Mouse (Mus musculus) heart, postnatal 4 days (tissue): ENCODE data around the gene Mrpl47. TPM values are rescaled to one million over a fixed set of nuclear protein-coding genes. Genes with fewer than 3 reads are reported as not detected.
"Not testable (repeated sequence)": the region's sequence is repeated elsewhere in the genome, so short reads cannot be mapped to it uniquely, and the experiment has no call there.

Experiments
- DNase-seq: peaks from one replicate; pipeline ENCODE4 v3.0.0; 2021
- total RNA-seq, 2 experiments: library from RNA; stranded (reverse); gene quantifications; 2 replicates each; pipeline ENCODE4 v1.2.3; 2021

Gene Mrpl47
- total RNA-seq, 2 experiments from 2014 or later = 36.9 to 45.3 TPM

GRCm38 (mm10) chr3:32705647-32706348, 31.6 kb downstream of the Mrpl47 start, which contains the start of gene Actl6a:
Gene Actl6a, plus strand, starts transcription at chr3:32706298.
- DNase-seq = not testable (repeated sequence)

- not testable (repeated sequence) for DNase-seq
Observed at GRCm38 (mm10) chr3:32704632-32705031, 32.8 kb downstream of the Mrpl47 start.

DNA sequence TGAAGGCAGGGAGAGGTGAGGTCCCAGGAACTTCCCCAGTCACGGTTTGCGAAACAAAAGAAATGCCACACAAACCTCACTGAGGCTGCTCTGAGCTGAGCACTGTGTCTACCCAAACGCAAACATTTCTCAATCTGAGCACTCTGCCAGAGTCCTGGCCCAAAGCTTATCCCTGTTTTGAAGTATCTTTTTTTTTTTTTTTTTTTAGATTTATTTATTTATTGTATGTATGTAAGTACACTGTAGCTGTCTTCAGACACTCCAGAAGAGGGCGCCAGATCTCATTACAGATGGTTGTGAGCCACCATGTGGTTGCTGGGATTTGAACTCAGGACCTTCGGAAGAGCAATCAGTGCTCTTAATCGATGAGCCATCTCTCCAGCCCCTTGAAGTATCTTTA, 33.4 kb downstream of the Mrpl47 start:
- DNase-seq = not testable (repeated sequence)

DNA sequence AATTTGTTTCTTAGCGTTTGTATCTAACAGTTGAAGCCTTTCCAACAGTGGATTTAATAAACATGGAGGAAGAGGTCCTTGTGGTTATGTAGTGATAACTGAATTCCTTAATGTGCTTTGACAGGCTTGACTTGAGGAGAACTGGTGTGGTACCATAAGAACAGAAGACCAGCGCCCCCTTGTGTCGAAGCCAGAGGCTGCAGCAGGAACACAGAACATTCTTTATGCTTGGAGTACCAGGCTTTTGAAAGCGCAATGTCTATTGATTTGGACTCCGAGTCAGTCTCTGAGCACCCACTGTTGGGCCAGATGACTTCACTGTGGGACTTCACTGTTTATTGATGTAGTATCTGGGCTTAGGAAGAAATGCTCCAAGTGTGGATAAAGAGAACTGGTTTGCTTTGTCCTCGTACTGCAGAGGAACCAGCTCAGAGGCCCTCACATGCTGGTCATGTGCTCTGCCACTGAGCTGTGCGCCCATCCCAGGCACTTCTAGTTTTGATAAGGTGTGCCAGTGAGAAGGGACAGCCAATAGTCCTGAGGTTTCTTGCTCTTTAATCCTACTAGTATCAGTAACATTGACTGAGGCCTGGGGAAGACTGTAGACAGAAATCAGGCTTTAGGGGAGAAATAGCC, 39.1 kb downstream of the Mrpl47 start:
- peak; percentile 93 for DNase-seq

DNA sequence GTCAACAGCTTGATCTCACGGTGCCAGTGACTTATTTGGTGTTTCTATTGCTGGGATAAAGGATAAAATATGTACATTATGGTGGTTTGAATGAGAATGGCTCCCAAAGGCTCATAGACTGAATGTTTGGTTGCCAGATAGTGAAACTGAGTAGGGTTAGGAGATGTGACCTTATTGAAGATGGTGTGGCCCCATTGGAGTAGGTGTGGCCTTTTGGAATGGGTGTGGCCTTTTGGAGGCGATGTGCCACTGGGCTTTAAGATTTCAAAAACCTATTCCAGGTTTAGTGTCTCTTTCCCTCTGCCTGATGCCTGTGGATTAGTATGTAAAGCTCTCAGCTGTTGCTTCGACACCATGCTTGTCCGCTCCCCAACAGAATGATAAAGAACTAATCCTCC, 41.8 kb downstream of the Mrpl47 start:
- DNase-seq = no peak

GRCm38 (mm10) chr3:32694737-32695582, 42.4 kb downstream of the Mrpl47 start:
- DNase-seq = no peak

- no peak for DNase-seq
Observed at GRCm38 (mm10) chr3:32694211-32694610, 43.2 kb downstream of the Mrpl47 start.

DNA sequence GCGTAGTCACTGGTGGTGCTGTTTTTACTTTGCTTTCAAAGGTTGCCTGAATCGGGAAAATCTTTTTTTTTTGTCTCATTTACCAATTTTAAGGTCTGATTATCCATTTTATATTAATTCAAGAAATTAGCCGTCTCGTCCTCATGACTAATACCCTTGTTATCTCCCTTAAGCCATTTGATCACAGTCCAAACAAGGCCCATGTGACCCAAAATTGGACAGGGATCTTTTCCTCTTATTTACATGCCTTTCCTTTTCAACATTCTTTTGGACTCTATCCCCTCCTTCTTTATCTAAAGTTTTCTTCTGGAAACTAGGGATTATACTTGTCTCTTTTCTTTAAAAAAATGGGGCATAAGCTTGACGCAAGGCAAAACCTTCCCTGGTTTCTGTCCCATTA, 45.6 kb downstream of the Mrpl47 start:
- no peak for DNase-seq

DNA sequence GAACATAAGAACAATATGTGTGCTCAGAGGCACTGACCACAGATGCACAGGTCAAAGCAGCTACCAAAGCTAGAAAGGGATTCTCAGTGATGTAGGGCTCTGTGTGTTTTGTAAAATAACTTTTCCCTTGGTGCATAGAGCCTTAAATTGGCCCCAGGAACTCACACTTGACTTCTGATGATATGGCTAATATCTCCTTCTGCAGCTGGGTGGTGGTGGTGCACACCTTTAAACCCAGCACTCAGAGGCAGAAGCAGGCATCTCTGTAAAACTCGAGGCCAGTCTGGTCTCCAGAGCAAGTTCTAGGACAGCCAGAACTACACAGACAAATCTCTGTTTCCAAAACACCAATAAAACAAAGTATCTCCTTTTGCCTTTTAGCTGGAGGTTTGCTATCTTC, 46.5 kb downstream of the Mrpl47 start:
- DNase-seq = no peak

- no peak for DNase-seq
Observed at GRCm38 (mm10) chr3:32690008-32690407, 47.4 kb downstream of the Mrpl47 start.

DNA sequence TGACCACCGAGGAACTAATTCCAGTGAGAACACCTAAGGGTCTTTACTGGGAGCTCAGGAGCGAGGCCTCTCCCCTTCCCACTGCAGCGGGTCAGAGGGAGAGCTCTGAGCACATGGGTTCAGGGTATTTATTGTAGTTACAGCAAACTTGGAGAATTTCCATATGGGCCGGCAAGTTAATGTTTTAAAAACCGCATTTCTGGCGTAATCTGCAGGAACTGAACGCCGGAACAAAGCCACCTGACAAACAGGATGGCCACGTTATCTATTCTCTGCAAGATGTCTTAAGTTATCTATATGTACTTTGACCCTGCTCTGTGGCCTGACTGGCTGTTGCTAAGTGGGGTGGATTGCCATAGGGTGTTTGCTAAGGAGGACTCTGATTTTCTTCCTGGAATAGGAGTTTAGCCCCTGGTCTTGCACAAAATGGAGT, 47.8 kb downstream of the Mrpl47 start:
- no peak for DNase-seq

DNA sequence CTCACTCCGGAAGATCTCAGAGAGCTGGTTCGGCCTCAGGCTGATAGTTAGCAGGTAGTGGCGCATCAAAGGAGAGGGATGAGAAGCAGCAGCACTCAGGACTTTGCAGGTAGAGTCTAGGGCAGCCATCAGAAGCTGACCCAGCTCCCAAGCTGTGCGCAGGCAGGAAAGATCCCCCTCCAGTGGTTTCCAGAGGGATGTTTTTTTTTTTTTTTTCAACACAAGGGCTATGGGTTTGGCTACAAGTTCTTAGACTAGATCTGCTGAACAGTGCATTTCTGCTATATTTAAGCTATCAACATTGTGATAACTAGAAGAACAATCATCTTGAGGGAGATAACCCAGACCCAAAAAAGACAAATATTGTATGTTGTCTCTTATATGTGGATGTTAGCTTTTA, 50.2 kb downstream of the Mrpl47 start:
- no peak for DNase-seq

- no peak for DNase-seq
Observed at GRCm38 (mm10) chr3:32686537-32686936, 50.9 kb downstream of the Mrpl47 start.

- no peak for DNase-seq
Observed at GRCm38 (mm10) chr3:32684631-32685030, 52.8 kb downstream of the Mrpl47 start.

DNA sequence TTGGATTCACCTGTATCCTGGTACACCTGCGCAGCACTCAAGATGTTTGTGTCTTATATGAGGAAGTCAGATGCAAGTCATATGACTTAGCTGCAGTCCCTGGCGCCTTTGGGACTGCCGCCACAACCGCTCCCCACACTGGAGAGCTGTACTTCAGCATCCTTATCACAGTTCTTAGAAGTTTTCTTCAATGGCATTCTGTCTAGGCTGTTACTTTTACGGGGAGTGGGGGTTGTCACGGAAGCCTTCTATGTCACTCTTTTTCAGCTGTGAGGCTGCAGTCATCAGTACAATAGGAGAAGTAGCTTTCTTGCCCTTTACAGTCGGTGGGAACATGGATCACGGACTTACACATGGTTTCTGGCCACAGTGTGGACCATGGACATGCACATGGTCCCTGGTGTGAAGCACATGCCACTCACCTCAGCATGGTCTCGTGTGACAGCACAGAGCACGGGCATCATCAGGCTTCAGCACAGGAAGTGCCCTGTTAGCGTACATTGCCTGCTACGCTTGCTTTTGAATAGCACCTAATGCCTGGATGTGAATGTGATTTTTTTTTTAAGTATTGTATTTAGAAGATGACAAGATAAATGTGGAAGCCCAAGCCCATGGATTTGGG, 54.4 kb downstream of the Mrpl47 start:
- DNase-seq = no peak

- no peak for DNase-seq
Observed at GRCm38 (mm10) chr3:32676393-32676792, 61.0 kb downstream of the Mrpl47 start.

Other genes starting within 250 kb of the Mrpl47 start
- under 1 TPM; 0.21 to 0.74 TPM for gene Kcnmb3, start 245.4 kb downstream of the Mrpl47 start, total RNA-seq
- gene Zfp639, start 227.3 kb downstream of the Mrpl47 start, total RNA-seq = 10 to 100 TPM; 27.7 to 33.3 TPM
- 100 to 1,000 TPM; 296 to 314 TPM for gene Mfn1, start 208.1 kb downstream of the Mrpl47 start, total RNA-seq
- 10 to 100 TPM; 34.7 to 37.2 TPM for gene Gnb4, start 121.0 kb downstream of the Mrpl47 start, total RNA-seq
- 10 to 100 TPM; 46.6 to 54.2 TPM for gene Actl6a, start 31.3 kb downstream of the Mrpl47 start, total RNA-seq
- gene Ndufb5, start 615 bp downstream of the Mrpl47 start, total RNA-seq = 100 to 1,000 TPM; 562 to 570 TPM
- gene Usp13, start 79.9 kb upstream of the Mrpl47 start, total RNA-seq = 100 to 1,000 TPM; 137 to 146 TPM